Mouse (Mus musculus) ovary, adult 18-20 months (tissue): Measurements from ENCODE around the gene Proser3.

Experiments
- DNase-seq: peaks from one replicate; pipeline ENCODE4 v3.0.0; 2022; ENCODE audit warnings: low spot score, mixed read lengths

Proser3 gene

GRCm38 (mm10) chr7:30490251-30490956 is 61.7 kb downstream of the Proser3 start:
- DNase-seq, result no peak
